Mouse (Mus musculus) bone marrow macrophage, adult 2 months (primary cell): ENCODE measurements at regions not wholly inside any gene's neighbourhood (a gene's known extent, or its start where the extent isn't known, plus 50 kb on each side); places are given as distances from the start of the nearest gene placed in this dataset.

ENCODE experiments used
- CTCF ChIP-seq: IDR thresholded peaks from 2 replicates; pipeline ENCODE4 v1.5.1; 2012; ENCODE audit warnings: low read depth, mild to moderate bottlenecking, low read length, moderate library complexity
- POLR2A ChIP-seq: IDR thresholded peaks from 2 replicates; pipeline ENCODE4 v1.6.1; 2012; ENCODE audit warnings: mild to moderate bottlenecking, low read depth, low read length, borderline replicate concordance

GRCm38 (mm10) chr19:14220507-14220909 is 307.2 kb downstream of the Olfr1505 start:
- no peak for TF ChIP-seq CTCF
- TF ChIP-seq POLR2A, result no peak
